Mouse (Mus musculus): ENCODE measurements around the gene Cpne7. TPM values are rescaled to one million over a fixed set of nuclear protein-coding genes. Genes with fewer than 3 reads are reported as not detected.
A peak's percentile ranks its signal among the peaks of the same experiment; 100 is the strongest.

The Cpne7 gene
- polyA plus RNA-seq, 1 experiment from 2014 or later = 0.06 TPM

DNA sequence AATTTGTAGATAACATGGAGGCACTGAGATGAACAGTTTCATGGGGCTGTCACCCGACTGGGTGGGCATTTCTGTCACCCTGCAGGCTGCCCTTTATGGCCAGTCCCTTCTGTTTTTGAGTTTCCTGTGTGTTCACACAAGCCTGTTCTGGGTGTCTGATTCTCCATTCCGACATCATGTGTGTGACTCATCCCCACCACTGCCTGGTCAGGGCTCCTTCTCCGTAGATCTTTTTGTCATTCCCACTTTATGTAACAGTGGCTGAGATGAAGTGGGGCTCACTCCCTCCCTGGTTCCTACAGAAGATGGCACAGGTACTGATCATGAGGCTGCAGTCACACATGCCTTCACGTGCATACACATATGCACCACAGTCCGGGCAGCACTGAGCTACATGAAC lies 5.5 kb downstream of the Cpne7 start:
- no peak overlapping the region for H3K27ac ChIP-seq (ENCODE audit: low read depth)
- peaks cover 8% of the 10 kb centered on the region for H3K4me1 ChIP-seq (ENCODE audit: insufficient read depth)
- ATAC-seq = no peak
- TF ChIP-seq EP300 (IDR thresholded peaks at IDR 0.05; ENCODE audit: low read depth) (no peak), CTCF (IDR thresholded peaks at IDR 0.05; ENCODE audit: low read depth) (no peak)
- H3K27me3 ChIP-seq (ENCODE audit: insufficient read depth, low read length) = peaks cover 39% of the 10 kb centered on the region
- WGBS (ENCODE audit: insufficient replicate concordance) = 70% methylated on average over 5 of the region's 5 CpGs
- no peak for DNase-seq
- H3K4me2 ChIP-seq (ENCODE audit: low read depth, low read length) = no peak overlapping the region
- H3K9me3 ChIP-seq (ENCODE audit: low read length) = no peaks in the 10 kb centered on the region
- no peak overlapping the region for H3K4me3 ChIP-seq (ENCODE audit: low read depth, low read length)
- no peaks in the 10 kb centered on the region for H3K36me3 ChIP-seq (replicated peaks; ENCODE audit: insufficient read depth, low read length)
- no peak overlapping the region for H3K9ac ChIP-seq (replicated peaks)

- peaks cover 6% of the 10 kb centered on the region for H3K4me1 ChIP-seq (ENCODE audit: insufficient read depth)
- H3K9me3 ChIP-seq (ENCODE audit: low read length) = no peaks in the 10 kb centered on the region
- TF ChIP-seq EP300 (IDR thresholded peaks at IDR 0.05; ENCODE audit: low read depth) (no peak), CTCF (IDR thresholded peaks at IDR 0.05; ENCODE audit: low read depth) (no peak)
- 0 out of 2 replicates have a peak overlapping the region, but pooled peaks have one; percentile 26 for H3K4me2 ChIP-seq (ENCODE audit: low read depth, low read length)
- H3K27me3 ChIP-seq (ENCODE audit: insufficient read depth, low read length) = peaks cover 26% of the 10 kb centered on the region
- H3K27ac ChIP-seq (ENCODE audit: low read depth) = no peak overlapping the region
- H3K36me3 ChIP-seq (replicated peaks; ENCODE audit: insufficient read depth, low read length) = no peaks in the 10 kb centered on the region
- no peak overlapping the region for H3K4me3 ChIP-seq (ENCODE audit: low read depth, low read length)
- ATAC-seq (peak; percentile 83), DNase-seq (peak; percentile 85)
- 10% methylated on average over 19 of the region's 19 CpGs for WGBS (ENCODE audit: insufficient replicate concordance)
- H3K9ac ChIP-seq (replicated peaks) = no peak overlapping the region
Measured at GRCm38 (mm10) chr8:123126193-123126816, 9.1 kb downstream of the Cpne7 start.

DNA sequence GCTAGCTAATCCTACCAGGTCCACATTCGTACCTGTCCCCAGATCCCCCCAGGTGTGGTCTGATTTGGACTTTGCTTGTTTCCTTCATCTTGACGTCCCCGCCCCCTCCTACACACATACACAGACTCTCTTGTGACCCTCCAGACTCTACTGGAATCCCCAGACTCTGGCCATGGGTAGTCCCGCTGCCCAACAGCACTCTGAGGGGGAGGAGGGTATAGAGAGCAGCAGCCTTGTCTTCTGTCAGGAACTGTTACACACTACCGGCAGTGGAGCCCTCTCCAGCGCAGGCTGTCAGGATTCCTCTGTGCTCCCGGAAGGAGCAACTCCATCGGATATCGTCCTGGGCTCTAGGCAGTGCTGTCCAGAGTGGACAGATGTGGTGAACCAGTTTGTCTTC lies 13.9 kb downstream of the Cpne7 start:
- Histone ChIP-seq H3K9ac (replicated peaks) (no peak overlapping the region), H3K27me3 (ENCODE audit: insufficient read depth, low read length) (peaks cover 19% of the 10 kb centered on the region), H3K9me3 (ENCODE audit: low read length) (no peaks in the 10 kb centered on the region; the same call in 1 of the 2 replicates), H3K4me3 (ENCODE audit: low read depth, low read length) (no peak overlapping the region), H3K36me3 (replicated peaks; ENCODE audit: insufficient read depth, low read length) (no peaks in the 10 kb centered on the region), H3K27ac (ENCODE audit: low read depth) (no peak overlapping the region), H3K4me1 (ENCODE audit: insufficient read depth) (peaks cover 5% of the 10 kb centered on the region), H3K4me2 (ENCODE audit: low read depth, low read length) (no peak overlapping the region)
- ATAC-seq (peak; percentile 22; the same call in 1 of the 2 replicates), DNase-seq (no peak)
- TF ChIP-seq EP300 (IDR thresholded peaks at IDR 0.05; ENCODE audit: low read depth) = no peak
- no peak for TF ChIP-seq CTCF (IDR thresholded peaks at IDR 0.05; ENCODE audit: low read depth)
- 46% methylated on average over 9 of the region's 9 CpGs for WGBS (ENCODE audit: insufficient replicate concordance)

- Histone ChIP-seq H3K27ac (ENCODE audit: low read depth) (no peak overlapping the region), H3K9me3 (ENCODE audit: low read length) (no peaks in the 10 kb centered on the region; the same call in 1 of the 2 replicates), H3K27me3 (ENCODE audit: insufficient read depth, low read length) (peaks cover 8% of the 10 kb centered on the region; the same call in 1 of the 2 replicates), H3K4me1 (ENCODE audit: insufficient read depth) (no peaks in the 10 kb centered on the region), H3K4me3 (ENCODE audit: low read depth, low read length) (no peak overlapping the region), H3K9ac (replicated peaks) (no peak overlapping the region), H3K4me2 (ENCODE audit: low read depth, low read length) (no peak overlapping the region), H3K36me3 (replicated peaks; ENCODE audit: insufficient read depth, low read length) (no peaks in the 10 kb centered on the region)
- 87% methylated on average over 2 of the region's 2 CpGs for WGBS (ENCODE audit: insufficient replicate concordance)
- ATAC-seq (no peak), DNase-seq (no peak)
- TF ChIP-seq EP300 (IDR thresholded peaks at IDR 0.05; ENCODE audit: low read depth) (no peak), CTCF (IDR thresholded peaks at IDR 0.05; ENCODE audit: low read depth) (peak; percentile 35)
Measured at GRCm38 (mm10) chr8:123132953-123133352, 15.8 kb downstream of the Cpne7 start.

DNA sequence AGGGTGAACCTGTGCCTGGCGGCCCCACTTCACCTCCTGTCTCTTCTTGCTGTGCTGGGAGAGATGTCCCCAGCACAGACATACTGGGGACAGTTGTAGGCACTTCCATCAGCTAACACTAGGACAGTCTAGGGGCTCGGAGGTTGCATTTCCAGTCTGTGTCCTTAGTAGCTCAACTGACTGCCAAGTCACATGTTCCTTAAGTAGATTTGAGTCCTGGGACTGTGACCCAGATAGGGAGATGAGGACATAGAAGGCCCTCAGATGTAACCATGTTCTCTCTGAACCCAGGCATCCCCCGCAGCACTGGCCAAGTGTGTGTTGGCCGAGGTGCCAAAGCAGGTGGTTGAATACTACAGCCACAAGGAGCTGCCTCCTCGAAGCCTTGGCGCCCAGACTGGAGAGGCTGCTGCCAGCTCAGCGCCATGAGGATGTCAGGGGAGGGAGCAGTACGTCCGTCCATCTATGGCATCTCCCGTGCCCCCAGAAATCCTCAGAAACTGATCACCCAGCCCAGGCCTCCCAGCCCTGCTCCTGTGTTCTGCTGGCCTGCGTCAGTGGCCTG lies 17.1 kb downstream of the Cpne7 start:
- no peaks in the 10 kb centered on the region; the same call in 1 of the 2 replicates for H3K9me3 ChIP-seq (ENCODE audit: low read length)
- no peak for DNase-seq

GRCm38 (mm10) chr8:123135406-123135805 lies 18.2 kb downstream of the Cpne7 start:
- no peak for DNase-seq
- 38% methylated on average over 7 of the region's 7 CpGs for WGBS (ENCODE audit: insufficient replicate concordance)

More for the DNA sequence above, 17.1 kb downstream of the Cpne7 start:
- Histone ChIP-seq H3K36me3 (replicated peaks; ENCODE audit: insufficient read depth, low read length) (no peaks in the 10 kb centered on the region), H3K27ac (ENCODE audit: low read depth) (no peak overlapping the region), H3K4me1 (ENCODE audit: insufficient read depth) (no peaks in the 10 kb centered on the region), H3K4me2 (ENCODE audit: low read depth, low read length) (no peak overlapping the region), H3K4me3 (ENCODE audit: low read depth, low read length) (no peak overlapping the region), H3K9ac (replicated peaks) (no peak overlapping the region), H3K27me3 (ENCODE audit: insufficient read depth, low read length) (peaks cover 5% of the 10 kb centered on the region; the same call in 1 of the 2 replicates)
- no peak for ATAC-seq
- TF ChIP-seq CTCF (IDR thresholded peaks at IDR 0.05; ENCODE audit: low read depth) (no peak), EP300 (IDR thresholded peaks at IDR 0.05; ENCODE audit: low read depth) (no peak)
- WGBS (ENCODE audit: insufficient replicate concordance) = 78% methylated on average over 11 of the region's 11 CpGs

More at GRCm38 (mm10) chr8:123135406-123135805, 18.2 kb downstream of the Cpne7 start:
- H3K9ac ChIP-seq (replicated peaks) = no peak overlapping the region
- no peak overlapping the region for H3K27ac ChIP-seq (ENCODE audit: low read depth)
- no peaks in the 10 kb centered on the region for H3K4me1 ChIP-seq (ENCODE audit: insufficient read depth)
- no peak overlapping the region for H3K4me3 ChIP-seq (ENCODE audit: low read depth, low read length)
- H3K9me3 ChIP-seq (ENCODE audit: low read length) = no peaks in the 10 kb centered on the region; the same call in 1 of the 2 replicates
- ATAC-seq = no peak
- H3K27me3 ChIP-seq (ENCODE audit: insufficient read depth, low read length) = 0 out of 2 replicates have a peak, but pooled peaks cover 3% of the 10 kb centered on the region
- H3K36me3 ChIP-seq (replicated peaks; ENCODE audit: insufficient read depth, low read length) = no peaks in the 10 kb centered on the region
- no peak overlapping the region for H3K4me2 ChIP-seq (ENCODE audit: low read depth, low read length)
- TF ChIP-seq CTCF (IDR thresholded peaks at IDR 0.05; ENCODE audit: low read depth) (no peak), EP300 (IDR thresholded peaks at IDR 0.05; ENCODE audit: low read depth) (no peak)

Measured in liver, postnatal 0 days (tissue).